Mouse (Mus musculus): ENCODE measurements at regions not wholly inside any gene's neighbourhood (a gene's known extent, or its start where the extent isn't known, plus 50 kb on each side); places are given as distances from the start of the nearest gene placed in this dataset.

DNA sequence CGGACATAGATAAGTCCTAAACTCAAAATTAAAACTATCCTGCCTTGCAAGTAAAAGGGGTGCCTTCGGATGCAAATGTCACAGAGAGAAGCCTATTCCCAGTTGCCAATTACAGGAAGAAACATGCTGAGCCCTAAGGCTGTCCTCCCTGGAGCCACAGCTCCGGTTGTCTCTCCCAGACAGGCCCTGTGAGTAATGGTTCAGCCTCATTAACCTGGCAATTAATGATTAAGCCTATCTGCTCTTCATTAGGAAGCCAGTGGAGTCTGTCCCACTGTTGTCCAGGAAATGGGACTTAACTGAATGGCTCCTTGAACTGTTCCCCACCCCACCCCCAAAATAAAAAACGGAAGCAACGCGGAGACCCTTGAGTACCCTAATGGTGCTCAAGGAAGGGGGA lies 207.7 kb downstream of the Sec23a start:
- Histone ChIP-seq H3K4me2 (ENCODE audit: low read length) (no peak overlapping the region), H3K4me3 (replicated peaks; ENCODE audit: low read length) (no peak overlapping the region), H3K27me3 (replicated peaks; ENCODE audit: control insufficient read depth, insufficient read depth, low read length) (no peaks in the 10 kb centered on the region), H3K9me3 (ENCODE audit: control insufficient read depth, low read length) (no peaks in the 10 kb centered on the region), H3K4me1 (replicated peaks; ENCODE audit: control insufficient read depth, insufficient read depth, low read length) (peaks cover 2% of the 10 kb centered on the region; the same call in 1 of the 2 replicates), H3K27ac (ENCODE audit: low read length) (no peak overlapping the region), H3K9ac (replicated peaks; ENCODE audit: low read depth, low read length) (no peak overlapping the region), H3K36me3 (ENCODE audit: control insufficient read depth, insufficient read depth) (no peaks in the 10 kb centered on the region)
- 30% methylated on average over 6 of the region's 6 CpGs for WGBS
- ATAC-seq: peak; percentile 63; the same call in 1 of the 2 replicates

DNA sequence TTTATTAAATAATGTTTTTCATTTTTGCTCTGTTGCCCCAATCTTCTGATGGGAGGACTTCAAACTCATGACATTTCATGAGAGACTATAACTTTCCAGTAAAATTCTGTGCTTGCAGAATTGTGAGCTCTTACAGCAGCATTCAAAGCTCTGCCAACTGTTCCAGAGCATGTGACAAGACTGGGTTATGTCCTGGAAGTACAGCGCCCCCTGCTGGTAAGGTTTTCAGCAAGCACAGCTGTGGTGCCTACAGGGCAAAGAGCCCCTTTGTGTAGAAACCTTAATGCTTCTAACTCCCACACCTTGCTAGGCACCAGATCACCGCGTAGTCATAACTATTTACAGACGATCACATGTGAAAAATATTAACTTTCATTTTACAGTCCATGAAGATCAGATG lies 209.4 kb downstream of the Sec23a start:
- Histone ChIP-seq H3K27me3 (replicated peaks; ENCODE audit: control insufficient read depth, insufficient read depth, low read length) (no peaks in the 10 kb centered on the region), H3K4me1 (replicated peaks; ENCODE audit: control insufficient read depth, insufficient read depth, low read length) (peaks cover 2% of the 10 kb centered on the region; the same call in 1 of the 2 replicates), H3K4me2 (ENCODE audit: low read length) (no peak overlapping the region), H3K9me3 (ENCODE audit: control insufficient read depth, low read length) (no peaks in the 10 kb centered on the region), H3K9ac (replicated peaks; ENCODE audit: low read depth, low read length) (no peak overlapping the region), H3K27ac (ENCODE audit: low read length) (no peak overlapping the region), H3K4me3 (replicated peaks; ENCODE audit: low read length) (no peak overlapping the region), H3K36me3 (ENCODE audit: control insufficient read depth, insufficient read depth) (no peaks in the 10 kb centered on the region)
- WGBS: 52% methylated on average over 4 of the region's 4 CpGs
- ATAC-seq: peak; percentile 90

All from forebrain, embryonic 16.5 days (tissue).